Mouse (Mus musculus) neural tube, embryonic 12.5 days (tissue): ENCODE measurements around the gene Csk. TPM values are rescaled to one million over a fixed set of nuclear protein-coding genes. Genes with fewer than 3 reads are reported as not detected.

ENCODE experiments used
- ATAC-seq: fragments of 200-750 bp; cut with Nextera tagmentation; 2 replicates; pipeline ENCODE4 v1.8.0; 2017; ENCODE audit warnings: low read depth, mild to moderate bottlenecking, moderate TSS enrichment, moderate library complexity; ENCODE audit not compliant: low FRiP score
- H3K27ac ChIP-seq: fragments of 300-500 bp; sonication (generic); 2 replicates; pipeline ENCODE4 v1.5.1; 2016
- H3K27me3 ChIP-seq: fragments of 300-500 bp; sonication (generic); replicated peaks from 2 replicates; pipeline ENCODE4 v1.6.1; 2016; ENCODE audit warnings: mild to moderate bottlenecking
- H3K36me3 ChIP-seq: fragments of 300-500 bp; sonication (generic); 2 replicates; pipeline ENCODE4 v1.6.1; 2016; ENCODE audit warnings: mild to moderate bottlenecking
- H3K4me1 ChIP-seq: fragments of 300-500 bp; sonication (generic); 2 replicates; pipeline ENCODE4 v1.6.1; 2016
- H3K4me2 ChIP-seq: fragments of 300-500 bp; sonication (generic); replicated peaks from 2 replicates; pipeline ENCODE4 v1.6.1; 2016; ENCODE audit warnings: mild to moderate bottlenecking
- H3K4me3 ChIP-seq: fragments of 300-500 bp; sonication (generic); 2 replicates; pipeline ENCODE4 v1.5.1; 2016
- H3K9ac ChIP-seq: fragments of 300-500 bp; sonication (generic); 2 replicates; pipeline ENCODE4 v1.6.1; 2016; ENCODE audit warnings: mild to moderate bottlenecking
- H3K9me3 ChIP-seq: fragments of 300-500 bp; sonication (generic); 2 replicates; pipeline ENCODE4 v1.6.1; 2016; ENCODE audit warnings: mild to moderate bottlenecking
- WGBS: fragments of 180-500 bp; shearing (Covaris S2); methylation state at CpG from one replicate; pipeline ENCODE4 v1.1.7; 2016; 5-methylcytosine and 5-hydroxymethylcytosine counted together
- polyA plus RNA-seq: library from polyadenylated mRNA; unstranded; fragments of >200 nt; fragmentation: Nextera tagmentation; extraction: Ambion mirVana; gene quantifications from 2 replicates; pipeline ENCODE4 v1.2.1, GENCODE M21; 2016

The Csk gene
- polyA plus RNA-seq, 1 experiment from 2014 or later = 40.3 TPM

DNA sequence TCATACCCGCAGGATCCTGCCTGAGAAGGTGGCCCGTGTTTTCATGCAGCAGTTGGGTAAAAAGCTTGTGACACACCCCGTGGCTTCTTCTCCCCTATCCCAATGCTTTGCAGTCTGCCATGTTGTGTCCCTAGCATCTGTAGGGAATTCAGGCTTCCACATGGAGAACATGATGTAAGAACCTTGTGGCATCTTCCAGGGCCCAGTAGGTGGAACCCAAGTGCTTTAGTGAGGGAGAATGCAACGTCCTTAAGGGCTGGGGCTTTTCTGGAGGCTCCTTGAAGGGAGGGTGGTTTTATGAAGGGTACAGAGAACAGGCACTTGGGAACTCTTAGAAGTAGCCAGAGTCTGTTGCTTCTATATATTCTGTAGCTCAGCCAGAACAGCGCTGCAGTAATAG, 62.7 kb downstream of the Csk start:
- Histone ChIP-seq H3K4me3 (no peak overlapping the region), H3K36me3 (peaks cover 48% of the 10 kb centered on the region)

DNA sequence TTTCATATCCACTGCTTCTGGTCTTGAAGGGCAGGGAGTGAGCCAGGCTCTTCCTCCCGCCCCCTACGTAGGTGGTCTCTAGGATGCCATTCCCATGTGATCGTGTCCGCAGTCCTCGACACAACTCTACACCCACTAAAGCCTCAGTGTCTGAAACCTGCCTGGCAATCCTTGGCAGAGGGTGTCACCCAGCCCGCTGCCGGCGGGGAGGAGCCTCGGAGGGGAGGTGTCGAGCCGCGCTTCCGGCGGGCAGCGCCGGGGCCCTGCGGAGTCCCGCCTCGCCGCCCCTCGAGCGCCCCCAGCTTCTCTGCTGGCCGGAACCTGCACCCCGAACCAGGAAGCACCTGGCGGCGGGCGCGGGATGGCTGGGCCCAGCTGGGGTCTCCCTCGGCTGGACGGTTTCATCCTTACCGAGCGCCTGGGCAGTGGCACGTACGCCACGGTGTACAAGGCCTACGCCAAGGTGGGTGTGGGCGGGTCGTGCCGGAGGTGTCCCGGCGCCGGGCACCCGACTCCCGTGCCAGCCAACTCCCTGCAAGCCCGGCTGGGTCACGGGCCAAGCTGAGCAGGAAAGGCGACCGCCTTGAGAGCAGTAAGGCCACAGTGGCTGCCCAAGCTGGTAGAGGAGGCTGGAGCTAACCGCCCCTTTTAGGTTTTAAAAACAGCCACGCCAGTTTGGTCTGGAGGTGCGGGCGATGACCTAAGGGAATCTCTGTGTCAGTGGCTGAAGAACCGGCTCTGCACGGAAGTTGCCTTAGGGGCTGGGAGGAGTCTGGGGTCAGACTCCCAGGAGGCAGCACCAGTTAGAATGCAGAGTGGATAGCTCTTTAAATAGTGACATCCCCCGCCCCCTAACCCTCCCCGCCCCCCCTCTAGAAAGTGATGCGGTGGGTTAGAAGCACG, 64.0 kb downstream of the Csk start, which contains the start of gene Ulk3:
Gene Ulk3, plus strand, starts transcription at position 229 of the 903 bp plus-strand sequence.
- peak; percentile 90 for ATAC-seq
- Histone ChIP-seq H3K27ac (peak within 1 kb of the TSS; percentile 37; the same call in 1 of the 2 replicates), H3K36me3 (peaks cover 46% of the 10 kb centered on the region), H3K4me2 (peak within 1 kb of the TSS; percentile 87), H3K9ac (peak within 1 kb of the TSS; percentile 73), H3K27me3 (no peaks in the 10 kb centered on the region), H3K9me3 (no peaks in the 10 kb centered on the region), H3K4me1 (peaks cover 15% of the 10 kb centered on the region), H3K4me3 (peak within 1 kb of the TSS; percentile 67)
- WGBS = under 1% methylated on average over 58 of the region's 58 CpGs

More for the DNA sequence above, 62.7 kb downstream of the Csk start:
- ATAC-seq = no peak
- H3K9me3 ChIP-seq = no peaks in the 10 kb centered on the region
- peak overlapping the region; percentile 87; the same call in 1 of the 2 replicates for H3K4me2 ChIP-seq
- no peaks in the 10 kb centered on the region for H3K27me3 ChIP-seq
- peaks cover 15% of the 10 kb centered on the region for H3K4me1 ChIP-seq
- H3K27ac ChIP-seq = no peak overlapping the region
- H3K9ac ChIP-seq = no peak overlapping the region
- 38% methylated on average over 5 of the region's 5 CpGs for WGBS

DNA sequence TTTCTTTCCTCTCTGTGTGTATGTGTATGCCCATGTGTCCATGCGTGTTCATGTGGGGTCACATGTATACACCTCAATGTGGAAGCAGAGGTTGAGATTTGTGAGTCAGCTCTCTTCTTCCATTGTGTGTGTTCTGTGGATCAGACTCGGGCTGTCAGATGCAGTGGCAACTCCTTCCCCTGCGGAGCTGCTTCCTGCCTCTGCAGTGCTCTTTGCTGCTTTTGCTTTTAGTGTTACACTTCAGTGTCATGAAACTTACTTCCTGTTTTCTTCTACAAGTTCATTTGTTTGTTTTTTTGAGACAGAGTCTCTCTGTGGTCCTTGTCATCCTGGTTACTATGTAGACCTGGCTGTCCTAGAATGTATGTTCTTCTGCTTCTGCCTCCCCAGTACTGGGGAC, 68.4 kb downstream of the Csk start:
- no peaks in the 10 kb centered on the region for H3K27me3 ChIP-seq
- peaks cover 70% of the 10 kb centered on the region for H3K36me3 ChIP-seq
- H3K9me3 ChIP-seq = no peaks in the 10 kb centered on the region
- peaks cover 11% of the 10 kb centered on the region for H3K4me1 ChIP-seq
- H3K9ac ChIP-seq = no peak overlapping the region
- no peak for ATAC-seq
- no peak overlapping the region for H3K27ac ChIP-seq
- 82% methylated on average over 3 of the region's 3 CpGs for WGBS
- H3K4me3 ChIP-seq = no peak overlapping the region
- H3K4me2 ChIP-seq = no peak overlapping the region

DNA sequence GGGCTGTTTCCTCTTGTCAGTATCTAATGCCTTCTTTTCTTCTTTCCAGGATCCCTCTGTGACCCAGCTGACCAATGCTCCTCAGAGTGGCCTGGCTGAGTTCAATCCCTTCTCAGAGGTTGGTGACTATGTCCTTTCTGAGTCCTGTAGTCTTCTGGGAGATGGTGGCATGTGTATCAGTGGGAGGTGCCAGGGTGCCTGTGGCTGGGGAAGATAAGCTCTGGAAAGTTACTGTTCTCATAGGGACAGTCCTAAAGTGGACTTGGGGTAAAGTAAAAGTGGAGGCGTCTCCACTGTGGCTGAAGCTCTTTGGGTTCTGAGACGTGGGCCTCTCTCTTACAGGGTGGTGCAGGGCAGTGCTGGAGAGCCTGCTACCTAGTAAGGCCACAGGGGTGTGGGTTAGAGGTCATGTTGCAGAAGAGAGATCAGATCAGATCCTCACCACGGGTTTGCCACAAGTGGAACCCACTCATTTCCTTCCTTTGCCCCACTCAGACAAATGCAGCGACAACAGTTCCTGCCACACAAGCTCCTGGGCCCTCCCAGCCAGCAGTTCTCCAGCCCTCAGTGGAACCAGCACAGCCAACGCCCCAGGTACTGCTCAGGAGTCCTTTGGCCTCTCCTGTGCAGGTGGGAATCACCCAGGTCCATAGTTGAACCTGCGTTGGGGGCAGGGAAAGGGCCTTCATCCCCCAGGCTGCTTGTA, 76.1 kb downstream of the Csk start:
- no peaks in the 10 kb centered on the region for H3K9me3 ChIP-seq
- H3K4me2 ChIP-seq = no peak overlapping the region
- no peak overlapping the region for H3K9ac ChIP-seq
- no peak overlapping the region for H3K4me3 ChIP-seq
- 84% methylated on average over 6 of the region's 6 CpGs for WGBS
- H3K27ac ChIP-seq = no peak overlapping the region
- no peaks in the 10 kb centered on the region for H3K4me1 ChIP-seq
- ATAC-seq = no peak
- H3K36me3 ChIP-seq = peaks cover 61% of the 10 kb centered on the region
- H3K27me3 ChIP-seq = no peaks in the 10 kb centered on the region

Other genes starting within 250 kb of the Csk start
- 21.8 and 24.3 TPM in 2 replicates for gene Ppcdc, start 213.5 kb downstream of the Csk start, polyA plus RNA-seq
- gene Scamp5, start 185.6 kb downstream of the Csk start, polyA plus RNA-seq = 40.6 and 43.0 TPM in 2 replicates
- gene Rpp25, start 149.6 kb downstream of the Csk start, polyA plus RNA-seq = 12.4 and 13.3 TPM in 2 replicates
- gene Cox5a, start 132.4 kb downstream of the Csk start, polyA plus RNA-seq = 770 and 826 TPM in 2 replicates
- gene Fam219b, start 116.1 kb downstream of the Csk start, polyA plus RNA-seq = 19.6 and 20.2 TPM in 2 replicates
- gene Mpi, start 100.9 kb downstream of the Csk start, polyA plus RNA-seq = 68.0 and 68.2 TPM in 2 replicates
- 56.2 and 62.3 TPM in 2 replicates for gene Scamp2, start 92.7 kb downstream of the Csk start, polyA plus RNA-seq
- gene Ulk3, start 64.2 kb downstream of the Csk start, polyA plus RNA-seq = 20.7 and 22.9 TPM in 2 replicates
- gene Cplx3, start 47.4 kb downstream of the Csk start, polyA plus RNA-seq = not detected in 2 replicates
- not detected in 2 replicates for gene Lman1l, start 32.9 kb downstream of the Csk start, polyA plus RNA-seq
- not detected in 2 replicates for gene Cyp1a2, start 30.1 kb upstream of the Csk start, polyA plus RNA-seq
- gene Cyp1a1, start 34.3 kb upstream of the Csk start, polyA plus RNA-seq = not detected in 2 replicates
- gene Edc3, start 54.9 kb upstream of the Csk start, polyA plus RNA-seq = 38.4 and 41.0 TPM in 2 replicates
- 80.9 and 84.9 TPM in 2 replicates for gene Clk3, start 112.2 kb upstream of the Csk start, polyA plus RNA-seq
- gene Arid3b, start 183.2 kb upstream of the Csk start, polyA plus RNA-seq = 19.5 and 21.0 TPM in 2 replicates